Mouse (Mus musculus) lung, postnatal 14 days (tissue): ENCODE measurements around the gene Supt5.

Experiments
- DNase-seq: peaks from one replicate; pipeline ENCODE4 v3.0.0; 2021

Gene Supt5

DNA sequence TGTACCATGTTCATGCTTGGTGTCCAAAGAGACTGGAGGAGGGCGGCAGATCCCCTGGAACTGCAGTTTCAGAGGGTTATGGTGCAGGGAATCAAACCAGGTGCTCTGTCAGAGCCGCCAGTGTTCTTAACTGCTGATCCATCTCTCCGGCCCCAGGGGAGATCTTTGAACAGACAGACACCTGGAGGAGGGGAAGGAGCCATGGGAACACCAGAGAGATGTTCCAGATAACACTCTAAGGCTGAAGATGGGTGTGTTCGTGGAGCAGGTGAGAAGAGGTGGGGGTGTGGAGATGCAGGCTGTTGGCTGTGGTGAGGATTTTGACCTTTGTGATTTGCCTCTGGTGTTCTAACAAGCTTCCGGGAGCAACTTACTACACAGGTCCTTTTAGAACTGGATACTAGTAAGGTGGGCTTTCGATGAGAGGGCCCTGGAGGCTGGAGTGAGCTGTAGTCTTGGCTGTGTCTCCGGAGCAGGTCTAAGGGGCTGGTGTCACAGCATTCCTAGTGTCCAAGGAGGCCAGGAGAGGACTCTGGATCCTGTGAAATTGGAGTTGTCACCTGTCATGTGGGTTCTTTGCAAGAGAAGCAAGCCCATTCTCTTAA lies 35.4 kb upstream of the Supt5 start:
- DNase-seq = no peak

DNA sequence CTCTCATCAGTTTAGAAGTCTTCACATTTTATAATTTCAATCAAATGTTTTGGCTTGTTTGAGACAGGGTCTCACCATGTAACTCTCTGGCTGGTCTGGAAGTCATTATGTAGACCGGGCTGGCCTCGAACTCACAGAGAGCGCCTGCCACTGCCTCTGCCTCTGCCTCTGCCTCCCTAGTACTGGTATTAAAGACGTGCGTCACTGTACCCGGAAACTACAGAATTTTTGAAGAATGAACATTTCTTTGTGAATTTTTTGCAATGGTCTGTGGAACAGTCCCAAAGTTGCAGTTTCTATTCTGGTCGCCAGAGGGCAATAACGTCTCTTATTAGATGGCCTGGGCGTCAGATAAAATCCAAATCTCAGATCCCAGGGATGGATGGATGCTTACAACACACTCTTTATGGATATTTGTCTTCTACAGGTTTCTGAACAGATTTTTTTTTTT lies 34.6 kb upstream of the Supt5 start:
- DNase-seq = peak; percentile 91

DNA sequence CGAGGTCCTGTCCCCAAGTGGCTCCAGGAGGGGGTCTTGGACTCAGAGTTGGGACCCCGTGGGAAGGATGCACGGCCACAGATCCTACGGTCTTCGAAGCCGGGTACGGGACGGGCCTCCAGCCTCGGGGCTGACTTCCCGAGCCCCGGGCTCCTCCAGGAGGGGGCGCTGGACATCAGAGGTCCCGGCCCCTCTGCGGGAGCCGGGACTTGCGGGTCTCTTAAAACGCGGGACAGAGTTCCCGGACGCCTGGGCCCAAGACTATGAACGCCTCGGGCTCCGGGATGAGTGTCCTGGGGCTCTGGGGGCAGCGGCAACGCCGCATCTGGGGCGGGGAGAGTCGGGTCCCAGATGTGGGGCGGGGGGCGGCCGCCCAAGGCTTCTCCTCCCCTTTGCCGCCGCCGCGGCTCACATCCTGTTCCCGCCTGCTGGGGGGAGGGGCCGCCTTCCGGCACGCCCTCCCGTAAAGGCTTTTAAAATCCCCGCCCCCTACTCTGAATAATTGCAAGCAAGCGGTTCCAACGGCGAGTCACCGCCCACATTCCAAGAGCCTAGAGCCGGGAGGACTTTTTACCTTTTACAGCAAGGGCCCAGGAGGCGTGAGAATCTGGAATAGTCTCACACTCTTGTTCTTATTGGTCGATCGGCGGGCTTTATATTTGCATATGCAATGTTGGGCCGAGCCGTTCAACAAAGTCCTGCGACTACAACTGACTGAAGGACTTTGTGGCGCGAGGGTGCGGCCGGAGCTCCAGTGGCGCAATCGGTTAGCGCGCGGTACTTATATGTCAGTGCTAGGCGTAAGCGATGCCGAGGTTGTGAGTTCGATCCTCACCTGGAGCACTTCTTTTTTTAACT lies 33.9 kb upstream of the Supt5 start, which contains the start of gene Plekhg2:
Gene Plekhg2 (minus strand): TSS at position 349 of the 858 bp plus-strand sequence.
- DNase-seq = peak; percentile 99

DNA sequence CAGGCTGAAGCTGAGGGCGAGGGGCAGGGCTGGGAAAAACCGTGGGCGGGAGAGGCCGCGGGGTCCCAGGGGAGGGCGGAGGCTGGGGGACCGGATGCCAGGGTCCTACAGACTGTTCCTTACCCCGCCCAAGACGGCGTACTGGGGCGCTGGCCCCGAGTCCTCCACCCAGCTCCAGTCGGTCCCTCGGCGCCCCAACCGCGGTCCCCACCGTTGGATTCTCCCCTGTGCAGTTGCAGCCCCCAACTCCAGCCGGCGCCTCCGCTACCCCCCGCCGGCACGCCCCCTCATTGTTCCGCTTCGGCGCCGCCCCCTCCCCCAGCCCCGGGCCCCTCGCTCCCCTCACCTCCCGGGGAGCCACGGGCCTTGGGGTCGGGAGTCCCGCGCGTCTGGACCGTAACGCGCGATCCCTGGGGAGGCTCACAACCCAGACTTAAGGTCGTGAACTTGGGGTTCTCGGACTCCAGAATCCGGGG lies 33.0 kb upstream of the Supt5 start:
- DNase-seq = peak; percentile 72

DNA sequence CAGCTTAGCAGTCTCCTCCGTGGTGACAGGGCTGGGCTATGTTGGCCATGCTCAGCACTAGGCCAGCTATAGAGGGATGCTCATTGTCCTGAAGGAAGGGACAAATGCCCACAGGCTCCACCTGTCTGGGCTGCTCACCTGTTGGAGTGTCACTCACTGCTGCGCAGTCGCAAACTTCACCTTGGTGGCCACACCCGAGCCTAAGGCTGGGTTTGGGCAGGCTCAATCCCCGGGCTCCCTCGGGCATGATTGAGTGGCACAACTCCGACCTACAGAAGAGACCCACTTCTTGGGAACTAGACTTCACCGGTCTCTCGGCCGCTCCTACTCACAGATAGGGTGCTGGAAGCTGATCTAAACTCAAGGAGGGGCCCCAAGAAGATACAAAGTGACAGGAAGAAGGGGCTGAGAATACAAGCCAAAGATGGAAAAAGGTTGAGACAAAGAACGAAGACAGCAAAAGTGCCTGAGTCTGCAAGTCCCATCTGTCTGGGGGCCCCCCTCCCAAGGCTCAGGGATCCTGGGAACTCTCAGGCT lies 32.5 kb upstream of the Supt5 start:
- peak; percentile 64 for DNase-seq

DNA sequence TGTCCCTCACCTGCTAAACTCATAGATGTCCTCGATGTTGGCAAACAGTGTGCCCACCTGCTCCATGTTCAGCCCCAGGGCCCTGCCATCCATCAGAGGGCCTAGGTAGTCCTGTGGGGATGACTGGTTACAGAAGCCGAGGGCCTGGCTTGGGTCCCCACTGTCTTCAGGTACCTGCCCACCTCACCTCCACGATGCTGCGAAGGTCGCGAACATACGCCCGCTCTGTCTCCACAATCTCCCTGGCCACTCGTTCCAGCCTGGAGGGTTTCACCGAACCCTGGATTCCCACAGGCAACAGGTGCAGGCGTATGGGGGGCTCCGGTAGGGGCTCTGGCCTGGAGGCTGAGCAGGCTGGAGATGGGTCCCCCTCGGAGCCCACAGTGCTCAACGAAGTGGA lies 31.5 kb upstream of the Supt5 start:
- no peak for DNase-seq

DNA sequence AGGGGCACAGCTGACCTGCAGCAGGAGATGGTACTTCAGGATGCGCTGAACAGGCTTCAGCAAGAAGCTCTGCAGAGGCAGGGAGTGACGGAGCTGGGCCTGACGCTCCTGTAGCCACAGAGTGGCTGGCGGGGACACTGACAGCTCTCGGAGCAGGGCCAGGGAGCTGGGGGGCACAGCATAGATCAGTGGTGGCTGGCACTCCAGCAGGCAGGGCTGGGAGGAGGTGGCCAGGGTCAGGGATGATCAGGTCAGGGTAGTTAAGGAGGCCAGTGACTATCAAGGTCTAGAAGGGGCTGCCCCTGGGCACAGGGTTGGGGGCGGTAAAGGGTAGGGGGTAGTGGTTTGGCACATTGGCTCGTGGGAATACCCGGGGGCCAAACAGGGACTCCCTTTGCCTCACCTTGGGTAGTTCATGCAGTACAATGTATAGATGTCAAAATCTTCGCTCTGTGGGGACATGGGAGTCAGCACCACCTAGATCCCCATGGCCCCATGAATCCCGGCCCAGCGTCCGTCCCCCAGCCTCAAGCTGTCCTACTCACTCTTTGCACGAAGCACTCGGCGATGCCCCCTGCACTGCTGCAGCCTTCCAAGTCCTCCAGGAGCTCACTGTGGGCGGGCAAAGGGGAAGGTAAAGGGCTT lies 29.9 kb upstream of the Supt5 start:
- DNase-seq = no peak

DNA sequence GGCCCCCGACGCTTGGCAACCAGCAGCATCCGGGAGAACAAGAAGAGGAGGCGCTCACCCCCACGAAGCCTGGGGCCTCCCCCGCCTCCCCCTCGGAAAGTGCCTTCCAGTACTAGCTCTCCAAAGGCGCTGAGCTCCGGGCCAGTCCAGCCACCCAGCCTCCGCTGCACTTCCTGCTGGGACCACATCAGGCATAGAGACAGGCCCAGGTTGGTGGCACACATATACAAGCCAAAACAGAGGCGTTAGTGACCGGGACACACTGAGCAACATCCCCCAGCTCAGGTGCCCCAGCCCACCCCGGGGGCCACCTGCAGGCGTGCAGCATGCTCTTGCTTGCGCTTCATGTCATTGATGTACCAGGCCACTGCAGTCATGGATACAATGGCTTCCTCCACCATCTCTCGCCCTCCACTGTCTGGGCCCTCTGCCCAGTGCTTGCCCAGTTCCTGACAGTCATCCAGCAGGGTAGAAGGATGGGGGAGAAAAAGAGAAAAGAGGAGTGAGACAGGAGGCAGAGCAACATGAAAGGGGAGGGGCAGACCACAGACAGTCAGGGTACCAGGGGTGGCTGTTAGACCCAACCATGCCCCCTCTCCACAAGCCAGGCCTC lies 29.2 kb upstream of the Supt5 start:
- no peak for DNase-seq

DNA sequence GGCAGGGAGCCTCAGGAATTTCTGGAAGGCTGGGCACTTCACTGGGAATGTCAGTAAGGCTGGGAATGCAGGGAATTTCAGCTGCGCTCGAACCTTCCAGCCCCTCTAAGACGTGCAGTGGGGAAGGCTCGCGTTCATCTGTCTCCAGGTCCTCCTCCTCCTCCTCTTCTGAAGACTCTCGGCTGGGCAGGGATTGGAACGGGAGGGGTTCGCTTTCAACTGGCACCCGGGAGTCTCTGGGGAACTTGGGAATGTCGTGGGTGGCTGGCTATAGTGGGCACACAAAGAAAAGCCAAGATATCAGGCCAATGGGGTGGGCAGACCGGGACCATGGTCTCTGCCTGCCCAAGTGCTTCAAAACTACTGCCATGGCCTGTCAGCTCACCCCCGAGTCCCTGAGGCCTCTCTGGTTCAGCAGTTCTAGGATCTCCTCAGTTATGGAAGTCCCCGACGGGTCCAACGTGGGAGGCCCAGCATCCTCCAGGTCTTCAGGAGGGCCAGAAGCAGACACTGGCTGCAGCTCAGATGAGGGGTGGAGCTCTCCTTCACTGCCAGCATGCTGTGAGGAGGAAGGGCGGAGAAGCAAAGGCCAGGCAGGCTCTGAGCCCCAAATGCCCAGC lies 24.0 kb upstream of the Supt5 start:
- no peak for DNase-seq

DNA sequence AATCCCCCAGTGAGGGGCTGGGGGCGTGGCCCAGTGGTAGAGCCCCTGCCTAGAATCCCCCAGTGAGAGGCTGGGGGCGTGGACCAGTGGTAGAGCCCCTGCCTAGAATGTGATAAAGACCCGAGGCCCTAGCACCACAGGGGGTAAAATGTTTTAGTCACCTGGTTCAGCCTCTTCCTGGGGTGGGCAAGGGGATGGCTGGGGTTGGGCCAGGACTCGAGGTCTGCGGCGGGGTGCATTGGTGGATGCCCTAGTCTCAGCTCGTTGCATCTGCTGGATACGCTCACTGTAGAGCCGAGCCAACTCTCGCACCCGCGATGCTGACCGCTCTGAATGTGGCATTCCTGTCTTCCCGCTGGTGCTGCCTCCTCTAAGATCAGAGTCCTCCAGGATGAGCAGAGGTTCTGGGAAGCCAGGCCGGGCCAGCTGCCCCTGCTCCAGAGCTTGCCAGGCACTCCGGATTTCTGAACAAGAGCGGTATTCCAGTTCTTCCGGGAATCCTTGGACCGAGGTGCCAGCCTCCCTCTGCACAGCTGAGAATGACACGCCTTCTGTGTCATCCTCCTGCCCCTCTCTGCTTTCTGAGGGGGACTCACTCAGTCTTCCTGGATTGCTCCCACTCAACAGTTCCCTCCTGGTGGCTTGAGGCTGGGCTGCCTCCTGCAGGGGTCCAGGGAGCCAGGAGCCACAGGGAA lies 23.2 kb upstream of the Supt5 start:
- DNase-seq = no peak

DNA sequence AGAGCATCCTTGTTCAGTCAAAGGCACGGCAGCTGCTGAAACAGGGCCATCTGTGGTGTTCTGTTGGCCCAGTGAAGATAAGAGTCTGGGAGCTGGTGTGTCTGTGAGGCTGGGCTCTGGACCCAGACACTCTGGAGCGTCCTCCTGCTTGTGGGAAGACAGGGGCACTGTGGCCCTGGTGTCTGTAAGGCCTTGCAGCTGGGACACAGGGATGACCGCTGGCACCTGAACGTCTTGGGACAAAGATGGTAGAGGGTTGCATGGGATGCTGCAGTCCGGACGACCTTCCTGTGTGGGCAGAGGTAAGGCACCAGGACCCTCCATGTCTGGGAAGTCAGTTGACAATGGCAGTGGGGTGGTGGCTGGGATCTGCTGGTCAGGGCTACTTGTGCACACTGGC lies 21.7 kb upstream of the Supt5 start:
- DNase-seq = no peak

DNA sequence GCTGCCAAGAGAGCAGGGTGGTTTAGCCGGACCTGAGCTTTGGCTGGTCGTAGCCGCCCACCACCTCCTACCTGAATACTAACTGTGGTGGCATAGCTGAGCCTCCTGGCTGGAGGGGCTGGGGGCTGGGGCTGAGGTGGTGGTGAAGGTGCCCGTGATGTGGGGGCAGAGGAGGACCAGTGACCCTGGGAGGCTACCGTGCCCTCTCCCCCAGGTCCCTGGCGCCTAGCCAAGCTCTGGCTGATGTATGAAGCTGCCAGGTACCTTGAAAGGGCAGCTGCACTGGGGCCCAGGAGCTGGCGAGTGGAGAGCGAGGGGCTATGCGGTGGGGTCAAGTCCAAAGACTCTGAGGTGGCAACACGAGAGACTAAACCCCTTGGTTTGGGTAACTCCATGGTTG lies 21.3 kb upstream of the Supt5 start:
- no peak for DNase-seq

DNA sequence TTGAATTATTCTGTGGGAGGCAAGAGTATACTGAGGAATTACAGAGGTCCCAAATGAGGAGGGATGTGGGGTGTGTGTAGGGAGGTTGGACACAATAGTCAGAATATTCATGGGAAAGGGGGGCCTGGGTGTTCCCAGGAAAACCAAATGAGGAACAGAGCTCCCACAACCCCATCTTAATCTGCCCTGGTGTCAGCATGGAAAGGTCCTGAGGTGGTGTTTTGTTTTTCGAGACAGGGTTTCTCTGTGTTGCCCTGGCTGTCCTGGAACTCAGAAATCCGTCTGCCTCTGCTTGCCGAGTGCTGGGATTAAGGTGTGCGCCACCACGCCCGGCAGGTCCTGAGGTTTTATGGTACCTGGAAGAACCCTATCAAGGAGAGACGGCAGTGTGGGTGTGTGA lies 19.9 kb upstream of the Supt5 start:
- no peak for DNase-seq

DNA sequence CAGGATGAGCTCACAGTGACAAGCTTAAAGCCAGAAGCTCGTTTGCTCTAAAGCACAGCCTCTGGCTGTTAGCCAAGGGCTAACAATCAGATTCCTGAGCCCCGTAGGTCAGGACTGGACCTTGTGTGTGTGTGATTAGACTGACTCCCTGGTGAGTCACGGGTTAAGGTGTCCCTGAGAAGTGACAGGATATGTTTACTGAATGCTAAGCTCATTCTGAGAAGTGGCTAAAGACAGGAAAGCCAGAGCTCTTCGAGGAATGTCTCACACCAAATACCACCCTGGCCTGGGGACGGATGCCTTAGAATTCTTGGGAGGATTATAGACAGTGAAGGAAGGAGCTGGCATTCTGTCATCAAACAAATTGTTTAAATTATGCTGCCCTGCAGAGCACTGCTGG lies 19.4 kb upstream of the Supt5 start:
- peak; percentile 23 for DNase-seq

DNA sequence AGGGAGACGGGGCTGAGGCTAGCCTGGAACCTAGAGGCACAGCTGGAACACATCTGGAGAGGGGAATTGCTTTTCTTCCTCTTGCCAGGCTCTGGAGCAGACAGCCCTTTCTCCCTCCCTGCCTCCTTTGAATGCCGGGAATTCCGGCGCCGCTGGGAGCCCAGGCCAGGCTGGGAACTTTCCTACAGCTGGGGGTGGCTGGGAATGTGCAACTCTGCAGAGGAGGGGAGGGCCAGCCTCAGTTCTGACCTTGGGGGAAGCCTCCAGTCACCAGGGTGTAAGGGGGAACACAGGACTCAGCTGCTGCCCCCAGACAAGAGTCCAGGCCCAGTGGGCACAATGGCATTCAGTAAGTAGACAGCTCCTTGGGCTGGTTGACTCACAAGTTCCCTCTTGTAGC lies 18.4 kb upstream of the Supt5 start:
- peak; percentile 62 for DNase-seq

DNA sequence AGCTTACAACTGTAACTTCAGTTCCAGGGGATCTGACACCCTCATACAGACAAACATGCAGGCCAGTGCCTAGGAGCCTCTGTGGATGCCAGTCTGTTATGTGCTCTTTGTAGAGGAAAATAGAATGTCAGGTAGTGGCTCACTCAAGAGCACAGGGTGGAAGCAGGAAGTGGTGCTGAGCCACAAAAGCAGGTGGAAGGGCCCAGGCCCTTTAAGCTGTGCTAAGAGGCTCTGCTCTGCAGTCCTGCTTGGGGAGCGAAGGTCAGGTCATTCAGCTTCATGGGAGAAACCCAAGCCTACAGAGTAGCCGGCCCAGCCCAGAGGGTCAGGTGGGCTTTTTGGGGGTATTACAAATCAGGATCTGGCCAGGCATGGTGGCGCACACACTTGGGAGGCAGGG lies 16.7 kb upstream of the Supt5 start:
- DNase-seq = no peak

DNA sequence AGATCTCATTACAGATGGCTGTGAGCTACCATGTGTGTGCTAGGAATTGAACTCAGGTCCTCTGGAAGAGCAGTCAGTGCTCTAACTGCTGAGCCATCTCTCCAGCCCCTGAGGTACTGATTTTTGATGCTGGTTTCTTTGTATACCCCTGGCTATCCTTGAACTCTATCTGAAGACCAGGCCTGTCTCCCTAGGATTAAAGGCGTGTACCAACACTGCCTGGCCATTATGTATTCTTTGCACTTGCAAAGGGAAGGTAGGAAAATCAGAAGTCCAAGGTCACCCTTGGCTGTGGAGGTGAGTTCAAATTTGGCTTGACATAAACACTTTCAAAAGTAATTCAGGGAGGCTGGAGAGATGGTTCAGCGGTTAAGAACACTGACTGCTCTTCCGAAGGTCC lies 16.1 kb upstream of the Supt5 start:
- no peak for DNase-seq

DNA sequence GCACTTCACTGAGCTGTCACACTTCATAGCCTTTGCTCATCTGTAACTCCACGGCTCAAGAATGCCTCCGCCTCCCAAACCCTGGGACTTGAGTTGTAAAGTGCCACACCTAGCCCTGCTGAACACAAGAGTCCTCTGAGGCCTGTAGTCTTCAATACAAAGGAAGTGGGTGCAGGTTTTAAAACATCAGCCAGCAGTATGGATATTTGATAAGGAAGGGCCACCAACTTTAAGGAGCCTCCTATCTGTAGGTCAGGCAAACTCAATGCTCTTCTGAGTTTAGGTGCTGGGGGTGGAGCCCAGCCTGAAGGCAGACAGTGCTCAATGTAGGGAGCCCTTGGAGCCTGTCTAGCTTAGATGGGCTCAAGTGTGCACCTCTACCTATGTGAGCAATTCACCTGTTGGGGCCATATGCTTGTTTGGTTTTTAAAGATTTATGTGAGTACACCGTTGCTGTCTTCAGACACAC lies 15.6 kb upstream of the Supt5 start:
- no peak for DNase-seq

DNA sequence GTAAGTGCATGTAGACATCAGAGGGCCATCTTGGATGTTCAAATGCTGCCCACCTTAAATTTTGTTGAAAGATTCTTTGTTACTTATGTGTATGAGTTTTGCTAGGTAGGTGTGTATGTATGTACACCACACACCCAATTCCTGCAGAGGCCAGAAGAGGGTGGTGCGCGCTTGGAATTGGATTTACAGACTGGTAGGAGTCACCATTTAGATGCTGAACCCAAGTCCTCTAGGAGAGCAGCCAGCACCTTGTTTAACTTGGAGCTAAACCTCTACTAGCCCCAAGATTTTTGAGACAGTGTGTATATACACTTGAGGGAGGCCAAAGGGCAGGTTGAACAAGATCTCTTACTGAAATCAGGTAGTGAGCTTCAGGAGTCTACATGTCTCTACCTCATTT lies 14.7 kb upstream of the Supt5 start:
- DNase-seq = no peak

DNA sequence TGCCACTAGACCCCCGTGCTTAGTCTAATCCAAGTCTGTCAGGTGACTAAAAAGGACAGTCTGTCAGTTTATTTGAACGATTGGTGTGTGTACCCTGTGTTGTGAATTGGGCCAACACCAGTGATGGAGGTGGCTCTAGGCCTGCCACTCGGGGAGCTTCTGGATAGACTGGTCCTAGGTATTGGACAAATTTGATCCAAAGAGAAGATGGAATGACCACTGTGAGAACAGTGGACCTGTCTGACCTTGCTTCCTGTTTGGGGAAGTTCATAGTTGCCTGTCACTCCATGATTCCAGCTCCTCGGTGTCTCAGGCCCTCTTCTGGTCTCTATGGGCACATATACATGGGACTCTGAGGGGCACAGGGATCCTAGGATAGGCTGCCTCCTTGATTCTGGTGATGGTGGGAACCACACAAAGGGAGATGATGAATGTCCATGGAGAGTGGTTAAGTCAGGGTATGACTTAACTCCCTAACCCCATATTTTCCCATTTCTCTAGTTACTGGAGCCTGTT lies 13.2 kb upstream of the Supt5 start:
- DNase-seq = no peak

DNA sequence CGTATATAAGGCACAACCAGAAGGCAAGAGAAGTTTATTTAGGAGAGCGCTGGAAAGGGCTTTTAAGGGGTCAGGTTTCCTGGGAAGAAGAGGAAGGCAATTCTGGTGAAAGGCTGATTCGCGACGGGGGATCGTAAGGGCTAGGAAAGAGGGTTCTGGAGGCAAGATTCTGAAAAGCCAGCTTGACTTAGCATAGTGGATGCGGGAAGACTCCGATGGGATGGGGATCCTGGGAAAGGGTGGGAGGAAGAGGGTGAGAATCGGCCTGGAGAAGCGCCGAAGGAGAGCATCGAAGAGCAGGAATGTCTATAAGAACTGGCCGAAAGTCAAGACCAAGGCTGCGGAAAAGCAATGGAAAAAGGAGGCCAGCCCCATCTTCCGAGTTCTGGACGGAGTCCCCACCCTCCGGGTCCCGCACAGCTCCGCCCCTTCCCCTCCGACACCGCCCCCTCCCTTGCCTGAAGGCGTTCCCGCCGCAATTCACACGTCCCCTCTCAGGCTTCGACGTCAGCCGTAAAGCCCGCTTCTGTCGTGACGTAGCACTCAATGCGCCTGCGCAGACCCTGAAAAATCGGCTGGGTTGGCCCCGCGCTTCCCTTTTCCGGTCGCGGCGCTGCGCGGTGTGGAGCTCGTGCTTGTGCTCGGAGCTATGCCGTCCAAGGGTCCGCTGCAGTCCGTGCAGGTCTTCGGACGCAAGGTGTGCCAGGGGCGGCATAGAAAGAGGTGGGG lies 11.8 kb upstream of the Supt5 start, which contains the start of gene Rps16:
Gene Rps16 (plus strand): TSS at position 498 of the 729 bp plus-strand sequence.
- DNase-seq = peak; percentile 99
